Mouse (Mus musculus): ENCODE data around the gene Homer2. TPM values are rescaled to one million over a fixed set of nuclear protein-coding genes. Genes with fewer than 3 reads are reported as not detected.

Gene Homer2
- polyA plus RNA-seq, 1 experiment from 2014 or later = 36.7 TPM

DNA sequence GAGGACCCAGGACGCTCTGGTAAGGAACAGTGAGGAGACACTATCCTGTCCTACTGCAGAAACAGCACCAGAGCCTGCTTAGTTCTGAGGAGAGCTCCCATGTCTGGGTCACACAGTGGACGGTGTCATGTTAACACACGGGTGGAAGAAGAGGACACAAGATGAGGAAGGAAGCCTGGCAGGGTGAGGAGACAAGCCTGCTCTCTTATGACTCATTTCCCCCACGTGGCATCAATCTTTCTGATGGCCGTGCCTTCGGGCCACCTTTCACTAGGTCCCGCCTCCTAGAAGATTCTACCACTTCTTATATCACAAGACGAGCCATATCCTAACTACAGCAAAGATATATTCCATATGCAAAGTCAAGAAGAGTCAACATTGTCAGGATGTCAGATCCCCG is 40.7 kb downstream of the Homer2 start:
- H3K27ac ChIP-seq = no peak overlapping the region

DNA sequence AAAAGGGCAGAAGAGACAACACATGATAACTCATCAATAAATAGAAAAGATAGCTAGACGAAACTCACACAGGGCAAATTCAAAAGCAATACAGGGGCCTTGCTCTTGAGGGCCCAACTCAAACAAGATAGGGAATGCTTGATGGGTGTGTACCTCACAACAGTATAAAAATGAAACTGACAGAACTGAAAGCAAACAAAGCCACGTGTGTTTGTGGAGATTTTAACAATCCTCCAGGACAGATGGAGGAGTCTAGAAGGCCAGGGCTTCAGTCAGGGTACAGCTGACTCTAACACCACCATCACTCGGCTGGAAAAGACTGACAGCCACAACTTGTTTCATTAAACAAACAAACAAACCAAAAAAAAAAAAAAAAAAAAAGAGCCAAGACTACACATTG is 44.3 kb downstream of the Homer2 start:
- Histone ChIP-seq H3K27ac (no peak overlapping the region), H3K4me3 (no peak overlapping the region), H3K9me3 (0 out of 2 replicates have a peak, but pooled peaks cover 4% of the 10 kb centered on the region), H3K27me3 (no peaks in the 10 kb centered on the region), H3K36me3 (no peaks in the 10 kb centered on the region), H3K4me2 (replicated peaks) (no peak overlapping the region), H3K9ac (no peak overlapping the region), H3K4me1 (peaks cover under 1% of the 10 kb centered on the region; the same call in 1 of the 2 replicates)
- WGBS = 63% methylated on average over 3 of the region's 3 CpGs
- no peak for ATAC-seq (ENCODE audit: low FRiP score, low read depth)

More for the DNA sequence above, 40.7 kb downstream of the Homer2 start:
- Histone ChIP-seq H3K36me3 (no peaks in the 10 kb centered on the region), H3K27me3 (no peaks in the 10 kb centered on the region), H3K9me3 (no peaks in the 10 kb centered on the region), H3K4me2 (replicated peaks) (no peak overlapping the region), H3K4me3 (no peak overlapping the region), H3K4me1 (no peaks in the 10 kb centered on the region), H3K9ac (no peak overlapping the region)
- ATAC-seq (ENCODE audit: low FRiP score, low read depth) = no peak
- WGBS = 78% methylated on average over 9 of the region's 9 CpGs

DNA sequence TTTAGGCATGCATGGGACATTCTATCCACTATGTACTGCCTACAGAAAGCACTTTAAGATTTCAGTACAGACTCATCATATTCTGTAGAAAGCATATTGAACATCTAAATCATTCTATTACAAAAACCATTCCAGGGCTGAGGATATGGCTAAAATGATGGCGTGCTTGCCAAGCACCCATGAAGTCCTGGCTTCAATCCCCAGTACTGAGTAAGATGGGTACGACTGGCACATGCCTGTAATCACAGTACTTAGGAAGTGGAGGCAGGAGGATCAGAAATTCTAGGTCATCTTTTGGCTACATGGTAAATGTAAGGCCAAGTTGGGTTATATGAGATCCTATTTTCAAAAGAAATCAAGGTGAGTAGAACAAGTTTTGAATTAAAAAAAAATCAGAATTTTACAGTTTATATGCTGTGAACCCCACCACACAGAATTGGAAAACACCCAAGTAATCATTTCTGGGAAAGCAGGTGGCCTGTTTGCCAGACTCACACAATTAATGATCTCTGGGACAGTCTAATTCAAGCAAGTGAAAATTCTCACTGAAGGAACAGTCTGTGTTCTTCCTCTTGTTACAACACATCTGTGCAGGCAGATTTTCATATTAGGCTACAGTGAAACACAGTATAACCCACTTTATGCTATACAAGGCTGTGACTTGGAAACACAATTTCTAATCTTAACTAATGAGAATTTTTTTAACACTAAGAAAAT is 49.5 kb downstream of the Homer2 start:
- ATAC-seq (ENCODE audit: low FRiP score, low read depth) = no peak
- peaks cover 45% of the 10 kb centered on the region for H3K4me1 ChIP-seq
- no peak overlapping the region for H3K4me2 ChIP-seq (replicated peaks)
- 0 out of 2 replicates have a peak, but pooled peaks cover 4% of the 10 kb centered on the region for H3K9me3 ChIP-seq
- 76% methylated on average over 2 of the region's 2 CpGs for WGBS
- H3K4me3 ChIP-seq = no peak overlapping the region
- H3K36me3 ChIP-seq = no peaks in the 10 kb centered on the region
- 0 out of 2 replicates have a peak, but pooled peaks cover 2% of the 10 kb centered on the region for H3K27me3 ChIP-seq
- H3K9ac ChIP-seq = no peak overlapping the region
- no peak overlapping the region for H3K27ac ChIP-seq

DNA sequence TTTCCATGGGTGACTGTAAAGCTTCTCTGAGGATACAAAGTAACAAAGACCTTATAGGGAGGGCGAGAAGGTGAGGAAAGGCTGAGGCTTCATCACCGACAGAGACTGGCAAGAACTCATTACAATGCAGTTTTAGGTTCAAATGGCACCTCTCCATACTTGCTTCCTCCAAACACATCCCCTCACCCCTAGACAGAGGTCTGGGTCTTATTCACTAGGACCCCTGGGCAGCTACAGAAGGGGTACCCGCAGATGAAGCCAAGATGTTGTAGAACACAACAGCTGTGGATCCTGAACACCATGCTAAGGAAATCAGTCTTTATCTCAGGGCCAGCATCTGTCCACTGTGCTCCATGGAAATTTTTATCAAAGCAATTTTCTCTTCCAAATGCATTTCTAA is 50.3 kb downstream of the Homer2 start:
- Histone ChIP-seq H3K4me3 (no peak overlapping the region), H3K4me2 (replicated peaks) (no peak overlapping the region), H3K9me3 (0 out of 2 replicates have a peak, but pooled peaks cover 4% of the 10 kb centered on the region), H3K27ac (no peak overlapping the region), H3K27me3 (0 out of 2 replicates have a peak, but pooled peaks cover 2% of the 10 kb centered on the region), H3K36me3 (no peaks in the 10 kb centered on the region), H3K9ac (no peak overlapping the region), H3K4me1 (peaks cover 52% of the 10 kb centered on the region)
- no peak for ATAC-seq (ENCODE audit: low FRiP score, low read depth)
- 74% methylated on average over 3 of the region's 3 CpGs for WGBS

DNA sequence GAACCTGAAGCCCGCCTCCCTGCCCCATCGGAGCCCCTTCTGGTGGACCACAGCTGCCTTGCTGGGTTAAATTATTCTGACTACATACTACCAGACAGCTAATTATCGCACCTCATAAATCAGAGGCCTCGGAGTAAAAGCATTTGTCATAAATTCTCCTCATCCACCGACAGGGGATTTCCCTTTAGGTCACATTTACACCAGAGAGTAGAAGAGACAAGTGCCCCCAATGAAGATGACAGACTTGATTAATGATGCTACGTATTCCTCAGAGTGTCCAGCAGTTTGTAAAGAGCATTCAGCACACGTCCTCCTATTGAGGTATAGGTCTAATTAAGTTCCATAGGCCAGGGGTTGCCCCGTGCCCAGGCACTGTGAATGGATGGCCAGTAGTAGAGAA is 50.7 kb downstream of the Homer2 start:
- Histone ChIP-seq H3K27ac (no peak overlapping the region), H3K4me1 (peaks cover 56% of the 10 kb centered on the region), H3K27me3 (0 out of 2 replicates have a peak, but pooled peaks cover 2% of the 10 kb centered on the region), H3K36me3 (no peaks in the 10 kb centered on the region), H3K9ac (no peak overlapping the region), H3K4me3 (no peak overlapping the region), H3K9me3 (0 out of 2 replicates have a peak, but pooled peaks cover 4% of the 10 kb centered on the region), H3K4me2 (replicated peaks) (no peak overlapping the region)
- WGBS = 18% methylated on average over 8 of the region's 8 CpGs
- ATAC-seq (ENCODE audit: low FRiP score, low read depth) = no peak

DNA sequence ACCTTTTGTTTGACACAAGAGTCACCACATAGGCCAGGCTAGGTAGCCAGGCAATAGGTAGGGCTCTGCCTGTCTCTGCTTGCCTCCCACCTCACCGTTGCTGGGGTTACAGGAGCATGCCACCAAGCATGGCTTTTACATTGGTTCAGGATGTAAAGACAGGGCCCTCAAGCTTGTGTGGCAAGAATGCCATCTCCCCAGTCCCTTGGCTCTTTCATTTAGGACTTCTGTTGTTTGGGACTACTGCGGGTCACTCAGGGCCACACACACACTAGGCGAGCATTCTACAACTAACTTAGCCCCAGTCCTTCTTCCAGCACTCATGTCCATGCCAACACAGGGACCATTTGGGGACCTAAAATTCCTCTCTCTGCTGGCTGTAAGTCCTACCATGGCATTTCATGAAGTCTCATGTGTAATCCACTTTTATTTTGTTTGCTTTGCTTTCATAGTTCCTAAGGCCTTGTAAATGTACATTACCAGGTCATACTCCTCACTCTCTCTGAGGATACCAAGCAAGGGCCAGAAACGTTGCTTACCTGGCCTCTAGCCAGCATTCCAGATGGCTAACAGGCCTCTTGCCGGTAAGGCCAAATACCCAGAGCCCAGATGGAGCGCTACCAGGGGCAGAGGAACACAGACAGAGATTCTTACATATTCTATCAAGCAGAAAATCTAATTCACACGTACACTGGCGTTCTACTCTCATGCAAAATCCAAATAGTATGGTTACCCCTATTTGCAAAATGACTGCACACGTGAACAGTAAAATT is 52.2 kb downstream of the Homer2 start:
- peak; percentile 30; the same call in 1 of the 2 replicates for ATAC-seq (ENCODE audit: low FRiP score, low read depth)
- Histone ChIP-seq H3K9ac (no peak overlapping the region), H3K27me3 (0 out of 2 replicates have a peak, but pooled peaks cover 2% of the 10 kb centered on the region), H3K4me1 (peaks cover 66% of the 10 kb centered on the region), H3K4me3 (no peak overlapping the region), H3K36me3 (no peaks in the 10 kb centered on the region), H3K27ac (peak overlapping the region; percentile 73), H3K4me2 (replicated peaks) (peak overlapping the region; percentile 49; the same call in 1 of the 2 replicates), H3K9me3 (no peaks in the 10 kb centered on the region)
- WGBS = 45% methylated on average over 9 of the region's 9 CpGs

DNA sequence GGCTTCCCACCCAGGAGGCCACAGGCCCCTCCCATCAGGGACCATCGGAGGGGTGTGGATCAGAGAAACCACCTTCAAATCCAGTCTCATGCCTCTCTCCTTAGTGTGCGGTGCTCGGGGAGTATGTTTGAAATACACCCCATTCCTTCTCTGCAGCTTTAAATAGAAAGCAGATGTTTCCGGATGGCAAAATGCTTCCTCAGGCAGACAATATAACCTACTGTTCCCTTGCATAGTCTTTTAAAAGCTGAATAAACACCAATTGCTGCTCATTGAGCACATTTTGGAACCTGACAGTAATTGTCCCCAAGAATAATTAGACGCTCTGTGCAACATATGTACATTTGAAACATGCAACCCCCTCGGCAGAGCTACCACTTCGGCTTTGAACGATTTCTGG is 53.3 kb downstream of the Homer2 start:
- Histone ChIP-seq H3K9ac (no peak overlapping the region), H3K27ac (peak overlapping the region; percentile 73), H3K36me3 (no peaks in the 10 kb centered on the region), H3K4me1 (peaks cover 68% of the 10 kb centered on the region), H3K27me3 (0 out of 2 replicates have a peak, but pooled peaks cover 2% of the 10 kb centered on the region), H3K4me3 (no peak overlapping the region), H3K4me2 (replicated peaks) (peak overlapping the region; percentile 49), H3K9me3 (no peaks in the 10 kb centered on the region)
- 0 out of 2 replicates have a peak, but pooled peaks have one; percentile 9 for ATAC-seq (ENCODE audit: low FRiP score, low read depth)
- WGBS = 3% methylated on average over 8 of the region's 8 CpGs

DNA sequence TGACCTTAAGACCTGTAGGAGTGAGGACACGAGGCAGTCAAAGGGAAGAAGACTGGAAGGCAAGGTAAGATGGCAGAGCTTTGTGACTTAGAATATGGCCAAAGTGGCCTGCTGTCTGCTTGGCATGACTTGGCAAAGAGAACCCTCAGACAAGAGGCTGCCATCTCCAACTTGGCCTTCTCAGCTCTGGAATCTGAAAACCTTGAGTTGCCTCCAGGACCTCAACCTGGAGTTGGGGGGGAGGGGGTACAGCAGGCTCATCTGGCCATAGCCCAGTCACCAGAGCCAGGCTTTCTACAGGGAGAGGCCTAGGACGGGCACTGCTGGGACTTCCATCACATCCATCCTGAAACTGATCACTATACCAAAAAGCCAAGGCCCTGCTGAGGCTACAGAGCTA is 55.0 kb downstream of the Homer2 start:
- WGBS = 72% methylated on average over 2 of the region's 2 CpGs
- Histone ChIP-seq H3K4me2 (replicated peaks) (no peak overlapping the region), H3K27me3 (0 out of 2 replicates have a peak, but pooled peaks cover 2% of the 10 kb centered on the region), H3K4me1 (peaks cover 62% of the 10 kb centered on the region), H3K9me3 (no peaks in the 10 kb centered on the region), H3K27ac (no peak overlapping the region), H3K9ac (no peak overlapping the region), H3K36me3 (no peaks in the 10 kb centered on the region), H3K4me3 (no peak overlapping the region)
- ATAC-seq (ENCODE audit: low FRiP score, low read depth) = no peak

DNA sequence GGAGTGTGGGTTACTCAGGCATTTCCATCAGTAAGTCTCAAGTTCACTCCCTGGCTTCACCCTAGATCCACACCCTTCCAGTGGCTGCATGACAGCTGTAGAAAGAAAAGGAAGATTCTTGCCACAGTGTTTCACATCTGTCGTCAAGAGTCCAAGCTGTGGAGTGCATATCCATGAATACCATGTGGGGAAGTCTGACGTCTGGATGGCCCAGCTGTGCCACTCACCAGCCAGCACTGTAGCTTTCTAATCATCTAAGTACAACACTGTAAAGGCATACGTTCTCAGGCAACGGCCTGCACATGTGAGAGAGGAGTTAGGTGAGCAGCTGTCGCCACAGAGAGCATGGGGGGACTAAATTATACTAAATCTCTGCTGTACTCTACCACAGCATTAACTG is 56.0 kb downstream of the Homer2 start:
- ATAC-seq (ENCODE audit: low FRiP score, low read depth) = peak; percentile 73
- no peak overlapping the region for H3K27ac ChIP-seq

DNA sequence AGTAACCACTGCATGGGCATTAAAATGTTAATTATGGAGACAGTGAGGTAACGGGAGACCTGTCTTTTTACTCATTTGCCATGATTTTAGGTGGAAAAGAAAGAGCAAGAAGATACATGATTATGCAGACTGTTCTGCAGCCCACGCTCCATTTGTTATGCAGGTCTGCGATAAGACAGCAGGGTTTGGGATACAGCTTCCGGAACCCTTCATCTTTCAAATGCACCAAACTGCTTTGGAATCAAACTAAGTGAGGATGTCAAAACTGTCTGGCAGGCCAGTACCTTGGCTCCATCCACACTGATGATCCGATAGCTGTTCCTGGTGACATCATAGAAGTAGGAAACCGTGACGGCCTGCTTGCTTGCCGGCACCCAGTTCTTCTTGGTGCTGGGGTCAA is 58.1 kb downstream of the Homer2 start:
- no peak for ATAC-seq (ENCODE audit: low FRiP score, low read depth)
- Histone ChIP-seq H3K36me3 (peaks cover 8% of the 10 kb centered on the region), H3K9ac (no peak overlapping the region), H3K27me3 (peaks cover 8% of the 10 kb centered on the region; the same call in 1 of the 2 replicates), H3K4me2 (replicated peaks) (no peak overlapping the region), H3K27ac (no peak overlapping the region), H3K9me3 (no peaks in the 10 kb centered on the region), H3K4me3 (no peak overlapping the region), H3K4me1 (peaks cover 39% of the 10 kb centered on the region)
- 89% methylated on average over 8 of the region's 8 CpGs for WGBS

More for the DNA sequence above, 56.0 kb downstream of the Homer2 start:
- Histone ChIP-seq H3K4me1 (peaks cover 52% of the 10 kb centered on the region), H3K9ac (no peak overlapping the region), H3K4me3 (no peak overlapping the region), H3K27me3 (peaks cover 2% of the 10 kb centered on the region; the same call in 1 of the 2 replicates), H3K4me2 (replicated peaks) (no peak overlapping the region), H3K36me3 (peaks cover 5% of the 10 kb centered on the region; the same call in 1 of the 2 replicates), H3K9me3 (no peaks in the 10 kb centered on the region)
- WGBS = 27% methylated on average over 5 of the region's 5 CpGs

DNA sequence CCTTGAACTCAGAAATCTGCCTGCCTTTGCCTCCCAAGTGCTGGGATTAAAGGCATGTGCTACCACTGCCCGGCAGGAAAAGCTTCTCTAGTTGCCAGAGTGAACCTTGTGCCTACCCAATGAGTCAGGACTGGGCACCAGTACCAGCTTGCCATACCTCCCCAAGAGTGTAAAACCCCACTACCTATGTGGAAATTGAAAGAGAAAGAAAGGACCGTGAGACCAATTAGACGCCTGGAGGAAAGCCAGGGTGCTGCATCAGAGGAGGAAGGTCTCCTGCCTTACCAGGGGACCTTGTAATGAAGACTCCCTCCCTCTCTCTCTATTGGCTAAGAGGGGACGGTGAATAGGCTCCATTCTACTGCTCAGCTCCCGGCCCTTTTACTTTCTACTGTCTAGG is 59.4 kb downstream of the Homer2 start:
- Histone ChIP-seq H3K4me2 (replicated peaks) (no peak overlapping the region), H3K27ac (no peak overlapping the region), H3K4me3 (no peak overlapping the region), H3K9me3 (no peaks in the 10 kb centered on the region), H3K4me1 (peaks cover 26% of the 10 kb centered on the region), H3K36me3 (peaks cover 8% of the 10 kb centered on the region), H3K9ac (no peak overlapping the region), H3K27me3 (peaks cover 8% of the 10 kb centered on the region; the same call in 1 of the 2 replicates)
- WGBS = 62% methylated on average over 5 of the region's 5 CpGs
- ATAC-seq (ENCODE audit: low FRiP score, low read depth) = no peak

All from limb, embryonic 13.5 days (tissue).